Mouse (Mus musculus) embryo, embryonic 11.5 days (tissue): ENCODE data around the gene Prr15l.

Experiments
- DNase-seq: peaks from one replicate; pipeline ENCODE4 v3.0.0-alpha.2; 2012; ENCODE audit warnings: low read depth, low spot score

Prr15l gene

DNA sequence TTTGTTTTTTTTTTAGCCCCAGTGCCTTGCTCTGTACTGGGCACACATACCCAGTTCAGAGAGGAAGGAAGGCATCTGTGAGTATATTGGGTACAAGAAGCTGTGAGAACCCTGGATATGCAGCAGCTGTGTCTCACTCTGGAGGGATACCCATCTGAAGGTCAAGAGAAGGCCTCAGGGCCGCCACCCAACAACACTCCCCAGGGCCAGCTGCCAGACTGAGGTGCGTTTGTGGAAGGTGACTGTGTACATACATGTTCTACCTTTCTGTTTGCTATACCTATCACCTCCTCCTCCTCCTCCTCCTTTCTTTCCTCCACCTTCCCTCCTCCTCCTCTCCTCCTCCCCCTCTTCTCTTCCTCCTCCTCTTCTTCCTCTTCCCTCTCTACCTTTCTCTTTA, at the start of gene Prr15l:
TSS of gene Prr15l (plus strand) at position 17 of the 400 bp plus-strand sequence.
- no peak for DNase-seq

- DNase-seq = no peak
Observed at GRCm38 (mm10) chr11:96878715-96879114, 49.2 kb upstream of the Prr15l start.

GRCm38 (mm10) chr11:96879359-96879758, 48.5 kb upstream of the Prr15l start:
- DNase-seq = no peak

DNA sequence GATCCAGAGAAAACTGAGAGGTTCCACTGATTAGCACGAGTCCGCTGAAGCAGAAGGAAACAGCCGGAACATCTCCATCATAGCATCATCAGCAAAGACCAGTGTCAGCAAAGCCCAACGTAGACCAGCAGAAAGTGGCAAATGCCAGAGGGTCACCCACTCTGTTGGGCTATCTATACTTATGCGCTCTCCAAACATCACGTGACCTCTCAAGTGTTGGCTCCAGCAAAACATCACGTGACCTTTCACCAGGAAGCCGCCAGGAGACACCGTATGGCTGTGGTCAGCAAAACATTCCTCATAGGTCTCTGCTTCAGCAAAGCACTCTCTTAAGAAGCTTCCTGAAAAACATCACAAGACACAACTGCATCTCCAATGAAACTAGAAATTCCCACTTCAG, 47.6 kb upstream of the Prr15l start:
- no peak for DNase-seq

GRCm38 (mm10) chr11:96885901-96886340, 42.0 kb upstream of the Prr15l start:
- DNase-seq = no peak

GRCm38 (mm10) chr11:96886942-96887546, 40.9 kb upstream of the Prr15l start:
- DNase-seq = no peak

GRCm38 (mm10) chr11:96891784-96892527, 35.9 kb upstream of the Prr15l start:
- DNase-seq = no peak

DNA sequence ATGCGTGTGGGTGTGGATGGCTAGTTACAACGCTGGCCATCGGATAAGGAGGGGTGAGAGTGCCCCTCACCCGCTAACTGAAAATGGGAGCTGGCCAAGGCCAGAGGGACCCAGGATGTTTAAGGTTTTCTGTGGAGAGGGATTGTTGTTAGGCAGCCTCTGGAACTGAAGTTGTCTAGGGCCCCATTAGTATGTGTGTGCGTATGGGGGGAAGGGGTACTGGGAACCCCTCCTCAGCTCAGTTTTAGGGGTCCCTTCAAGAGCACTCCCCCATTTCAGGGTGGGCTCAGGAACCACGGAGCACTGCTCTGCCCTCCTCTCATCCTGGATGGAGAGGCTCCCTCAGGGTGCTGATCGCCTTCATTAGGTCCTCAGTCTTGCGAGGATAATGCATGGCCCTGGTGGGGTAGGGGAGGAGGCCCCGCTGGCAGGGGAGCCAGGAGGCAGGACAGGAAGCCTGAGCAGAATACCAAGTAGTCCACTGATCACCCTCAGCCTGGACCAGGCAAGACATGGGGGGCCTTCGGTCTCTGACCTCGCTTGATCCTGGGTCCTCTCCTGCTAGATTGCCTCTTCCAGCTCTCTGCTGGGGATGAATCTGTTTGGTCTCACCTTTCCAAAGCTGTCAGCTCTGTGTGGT, 34.6 kb upstream of the Prr15l start:
- no peak for DNase-seq

- no peak for DNase-seq
Observed at GRCm38 (mm10) chr11:96895886-96896285, 32.0 kb upstream of the Prr15l start.

DNA sequence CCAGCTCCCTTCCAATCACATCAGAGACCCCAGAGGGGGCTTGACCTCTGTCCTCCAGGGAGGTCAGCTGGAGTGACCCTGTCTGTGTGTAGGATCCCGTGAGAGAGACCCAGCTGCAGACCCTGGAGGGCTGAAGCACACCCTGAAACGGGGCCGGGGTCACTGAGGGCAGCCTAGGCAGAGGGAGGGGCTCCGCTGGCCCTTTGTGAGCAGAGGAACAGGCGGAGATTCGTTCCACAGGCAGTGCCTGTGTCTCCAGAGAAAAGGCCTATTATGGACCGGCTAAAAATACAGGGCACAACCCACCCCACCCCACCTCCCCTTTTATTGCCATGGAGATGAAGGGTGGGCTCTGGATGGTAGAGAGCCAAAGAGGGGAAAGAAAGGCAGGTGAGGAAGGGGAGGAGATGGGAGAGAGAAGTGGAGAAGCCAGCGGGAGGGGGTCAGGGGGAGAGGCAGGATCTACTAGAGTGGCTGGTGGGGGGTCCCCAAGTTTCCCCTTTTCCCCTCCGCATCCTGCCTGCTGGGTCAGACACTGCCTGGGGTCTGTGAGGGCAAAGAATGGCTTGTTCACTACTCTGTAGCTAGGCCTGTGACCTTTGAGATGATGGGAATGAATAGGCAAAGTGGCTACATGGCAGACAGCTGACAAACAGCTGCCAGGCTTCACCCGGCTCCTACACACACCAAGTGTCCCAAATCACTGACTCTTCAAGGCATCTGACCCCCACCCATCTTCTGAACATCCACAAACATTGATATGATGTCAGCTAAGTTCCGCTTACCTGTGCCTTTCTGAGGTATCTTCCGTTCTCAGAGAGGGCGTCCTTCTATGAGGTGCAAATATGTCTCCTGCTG, 28.2 kb upstream of the Prr15l start:
- DNase-seq = no peak

DNA sequence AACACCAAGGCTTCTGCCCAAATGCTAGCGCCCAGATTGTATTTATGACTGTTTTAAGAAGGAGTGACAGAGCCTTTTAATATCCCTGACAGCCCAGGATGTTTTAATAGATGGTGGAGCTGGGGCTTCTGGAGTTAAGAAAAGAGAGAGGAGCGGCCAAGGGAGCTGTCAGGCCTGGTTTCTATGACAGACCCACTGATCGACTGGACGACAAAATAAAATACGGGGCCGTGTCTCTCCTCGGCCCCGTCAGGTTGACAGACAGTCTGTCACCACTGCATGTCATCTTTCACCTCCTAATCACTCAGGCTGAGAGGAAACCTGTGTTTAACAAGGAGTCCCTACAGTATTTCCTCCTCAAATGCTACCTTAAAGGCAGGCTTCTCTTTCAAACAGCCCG, 26.6 kb upstream of the Prr15l start:
- no peak for DNase-seq

DNA sequence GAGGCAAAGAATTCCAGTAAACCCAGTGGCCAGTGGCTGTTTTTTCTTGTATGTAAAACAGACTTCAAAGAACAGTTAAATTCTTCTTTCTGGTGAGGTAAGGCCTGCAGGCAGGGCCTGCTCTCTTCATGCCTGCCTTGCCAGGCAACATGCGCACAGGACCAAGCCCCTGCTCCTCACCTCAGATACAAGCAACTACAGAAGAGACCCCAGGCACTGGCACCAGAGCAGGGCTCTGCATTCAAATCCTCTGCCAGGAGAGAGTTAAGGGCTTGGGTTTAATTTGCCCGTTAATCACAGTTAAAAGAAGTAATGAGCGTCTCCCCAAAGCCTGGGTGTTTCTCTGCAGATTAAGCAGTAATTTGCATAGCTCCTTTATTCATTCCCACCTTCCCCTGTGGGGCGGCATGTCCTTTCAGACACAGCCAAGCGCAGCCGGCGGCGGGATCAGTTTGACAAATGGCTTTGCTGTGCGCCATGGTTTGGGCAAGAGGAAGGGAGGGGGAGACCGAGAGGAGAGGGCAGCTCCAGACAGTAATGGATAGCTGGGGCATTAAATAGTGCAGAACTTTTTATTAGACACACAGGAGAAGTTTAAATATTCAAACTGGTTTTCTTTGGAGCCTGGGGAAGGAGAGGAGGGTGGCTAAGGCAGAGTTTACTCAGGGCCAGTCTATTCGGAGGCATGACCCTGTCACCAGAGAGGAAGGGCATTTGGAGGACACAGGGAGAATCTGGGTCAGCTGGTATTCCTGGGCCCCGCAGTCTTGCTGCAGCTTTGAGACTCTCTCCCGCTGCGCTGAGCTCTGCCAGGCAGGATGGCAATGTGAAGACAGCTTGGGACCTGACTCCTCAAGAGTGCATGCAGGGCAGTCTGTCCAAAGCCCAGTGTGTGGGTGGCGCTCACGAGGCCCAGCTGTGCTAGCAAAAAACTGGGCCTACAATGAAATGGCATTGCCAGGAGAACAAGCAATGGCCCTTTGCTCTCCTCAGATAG, 25.0 kb upstream of the Prr15l start:
- DNase-seq = peak; percentile 67

DNA sequence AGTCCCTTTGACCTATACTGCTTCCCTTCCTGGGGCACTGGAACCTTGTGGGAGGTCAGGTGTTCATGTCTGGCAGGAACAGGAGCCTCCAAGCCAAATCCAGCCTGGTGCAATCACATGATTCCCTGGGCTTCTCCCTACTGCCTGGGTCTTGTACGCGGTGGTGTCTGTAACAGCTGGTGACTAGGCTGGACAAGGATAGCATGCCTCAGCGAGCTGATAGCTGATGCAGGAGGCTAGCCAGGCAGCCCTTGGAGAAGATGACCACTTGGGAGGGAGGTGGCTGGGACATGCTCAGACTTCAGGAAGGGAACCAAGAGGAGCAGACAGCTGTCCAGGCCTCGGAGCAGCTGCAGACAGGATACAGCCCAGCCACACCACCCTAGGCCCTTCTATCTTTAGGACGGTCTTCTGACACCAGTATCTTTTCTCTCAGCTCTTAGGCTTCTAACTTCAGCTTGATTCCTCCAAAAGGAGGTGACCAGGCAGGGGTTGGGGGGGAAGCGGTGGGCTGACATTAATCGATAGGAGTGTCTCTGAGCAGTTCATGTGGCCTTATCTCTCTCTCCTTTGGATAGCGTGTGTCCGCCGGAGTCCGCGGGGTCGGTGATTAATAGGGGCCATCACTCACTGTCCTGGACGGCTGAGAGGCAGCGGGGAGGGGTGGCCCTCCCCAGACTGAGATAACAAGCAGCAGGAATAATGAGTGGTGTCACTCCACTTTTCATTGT, 21.3 kb upstream of the Prr15l start:
- DNase-seq = no peak

DNA sequence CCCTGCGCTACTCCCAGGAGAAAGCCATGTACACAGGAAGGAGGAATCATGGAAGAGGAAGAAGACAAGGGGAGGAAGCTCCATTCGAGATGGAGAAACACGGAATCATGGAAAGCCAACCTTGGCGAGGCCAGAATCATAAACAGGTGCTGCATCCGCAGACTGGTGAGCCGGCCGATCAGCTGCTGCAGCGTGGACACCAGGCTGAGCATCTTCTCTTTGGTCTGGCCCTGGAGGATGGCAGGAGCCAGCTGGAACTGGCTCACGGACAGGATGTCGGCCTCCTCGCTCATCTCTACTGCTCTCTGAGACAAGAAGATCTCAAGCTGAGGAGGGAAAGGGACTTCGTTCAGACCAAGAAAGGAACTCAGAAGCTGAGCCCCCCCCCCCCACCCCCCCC, 19.3 kb upstream of the Prr15l start:
- DNase-seq = no peak

DNA sequence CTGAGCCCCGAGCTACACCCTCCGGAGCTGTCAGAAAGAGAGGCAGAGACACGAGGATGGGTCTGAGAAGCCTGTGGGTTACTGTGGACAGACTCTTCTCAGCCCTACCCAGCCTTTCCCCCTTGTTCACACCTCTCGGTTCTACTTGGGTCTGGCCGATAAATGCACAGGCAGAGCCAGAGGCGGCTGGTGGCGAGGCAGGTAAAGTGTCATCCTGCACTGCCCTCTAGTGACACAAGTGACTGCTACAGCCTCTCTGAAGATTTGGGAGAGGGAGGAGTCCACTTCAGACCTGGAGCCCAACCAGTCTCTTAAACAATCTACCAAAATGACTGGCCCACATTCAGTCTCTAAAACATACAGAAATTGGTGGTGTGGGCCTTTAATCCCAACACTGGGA, 17.9 kb upstream of the Prr15l start:
- peak; percentile 68 for DNase-seq

- DNase-seq = no peak
Observed at GRCm38 (mm10) chr11:96912682-96913081, 15.2 kb upstream of the Prr15l start.

- peak; percentile 100 for DNase-seq
Observed at GRCm38 (mm10) chr11:96916044-96916884, 11.6 kb upstream of the Prr15l start, which contains the start of gene Cdk5rap3. Cdk5rap3 (minus strand) TSS chr11:96916496.

DNA sequence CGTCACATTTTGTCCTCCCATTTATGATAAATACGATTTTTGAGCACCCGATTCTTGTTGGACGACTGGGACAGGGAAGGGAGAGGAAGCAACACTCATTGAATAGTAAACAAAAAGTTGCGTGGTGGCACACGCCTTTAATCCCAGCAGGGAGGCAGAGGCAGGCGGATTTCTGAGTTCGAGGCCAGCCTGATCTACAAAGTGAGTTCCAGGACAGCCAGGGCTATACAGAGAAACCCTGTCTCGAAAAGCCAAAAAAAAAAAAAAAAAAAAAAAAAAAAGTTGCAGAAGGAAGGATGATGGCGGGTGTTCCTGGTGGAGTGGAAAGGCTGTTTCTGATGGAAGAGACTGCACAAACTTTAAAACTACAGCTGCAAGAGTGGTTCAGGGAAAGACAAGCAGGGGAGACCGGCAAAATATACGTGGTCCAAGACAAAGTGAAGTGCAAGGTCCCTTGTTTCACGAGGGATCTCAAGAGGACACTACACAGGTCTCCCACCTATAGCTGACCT, 11.0 kb upstream of the Prr15l start:
- no peak for DNase-seq

GRCm38 (mm10) chr11:96917415-96917814, 10.5 kb upstream of the Prr15l start:
- no peak for DNase-seq
